Mouse (Mus musculus) urinary bladder, adult 18-20 months (tissue): ENCODE measurements around the gene Sdk1.

ENCODE experiments used
- DNase-seq, 2 experiments: peaks; one replicate each; pipeline ENCODE4 v3.0.0; 2022; ENCODE audit warnings: low spot score in 2 of 2, mixed read lengths in 2 of 2

Gene Sdk1

DNA sequence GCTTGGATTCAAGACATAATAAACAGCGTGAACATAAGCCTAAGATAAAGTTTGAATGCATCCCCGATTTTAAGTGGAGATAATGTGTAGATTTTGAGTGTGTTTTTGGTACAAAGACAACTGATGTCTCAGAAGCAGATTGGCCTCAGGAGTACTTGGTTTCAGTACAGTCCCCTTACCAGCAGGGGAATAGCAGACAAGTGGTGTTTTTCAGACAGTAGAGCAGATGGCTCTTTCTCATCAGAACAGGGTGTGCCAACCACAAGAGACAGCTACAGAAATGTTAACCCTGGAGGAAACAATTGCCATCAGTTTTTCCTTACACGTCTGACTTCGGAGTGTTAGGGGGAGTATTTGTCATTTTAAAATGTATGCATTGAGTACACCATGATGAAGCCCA is 83.6 kb downstream of the Sdk1 start:
- no peak for DNase-seq

DNA sequence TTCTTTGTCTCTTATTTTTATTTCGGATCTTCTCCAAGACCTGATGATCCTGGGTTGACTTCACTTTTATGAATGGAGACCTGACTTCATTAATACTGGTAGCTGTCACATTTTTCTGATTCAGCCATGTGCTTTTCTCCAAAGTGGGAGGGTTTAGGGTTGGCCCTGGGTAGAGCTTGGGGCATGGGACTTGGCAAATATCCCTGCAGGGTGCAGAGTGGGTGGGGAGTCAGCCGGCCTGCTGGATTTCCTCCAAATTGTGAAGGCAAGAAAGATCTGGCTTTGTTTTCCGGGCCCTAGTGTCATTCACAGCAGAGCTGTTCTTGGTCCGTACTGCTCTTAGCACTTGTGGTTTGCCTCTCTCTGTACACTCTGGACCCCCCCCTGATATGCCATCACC is 103.1 kb downstream of the Sdk1 start:
- DNase-seq: no peak

DNA sequence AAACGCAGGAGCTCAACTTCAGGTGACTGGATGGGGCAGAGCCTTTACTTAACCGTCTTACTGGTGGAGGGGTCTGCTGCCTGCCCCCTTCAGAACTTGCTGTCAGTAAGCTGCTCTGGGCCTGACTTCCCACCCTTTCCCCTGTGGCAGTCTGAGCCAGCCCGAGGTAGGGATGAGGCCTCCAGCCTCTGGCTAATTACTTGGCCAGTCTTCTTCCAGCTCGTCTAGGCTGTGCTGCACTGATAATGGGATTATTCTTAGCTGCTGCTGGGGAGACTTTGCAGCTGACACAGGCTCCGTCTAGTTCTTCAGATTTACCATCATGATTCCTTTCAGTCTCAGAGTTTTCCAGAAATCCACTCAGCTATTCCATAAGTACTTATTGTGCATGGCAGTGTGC is 104.2 kb downstream of the Sdk1 start:
- DNase-seq: no peak

DNA sequence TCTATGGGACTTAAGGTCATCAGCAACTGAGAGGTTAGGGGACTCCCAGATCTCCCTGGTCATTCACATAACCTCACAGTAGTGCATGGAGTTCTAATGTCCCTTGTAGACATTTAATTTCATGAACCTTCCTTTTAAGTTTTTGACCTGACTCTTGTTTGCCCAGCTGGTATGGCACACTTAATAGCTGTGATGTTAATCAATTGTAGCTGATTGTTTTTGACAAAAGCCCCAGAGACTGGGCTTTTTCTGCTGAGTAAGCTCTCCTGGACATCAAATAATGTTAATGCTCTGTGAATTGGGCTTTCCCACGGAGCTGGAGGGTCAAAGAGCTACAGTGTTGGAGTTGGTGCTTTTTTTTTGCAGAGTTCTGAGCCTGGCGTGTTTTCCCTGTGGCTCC is 121.4 kb downstream of the Sdk1 start:
- no peak for DNase-seq

DNA sequence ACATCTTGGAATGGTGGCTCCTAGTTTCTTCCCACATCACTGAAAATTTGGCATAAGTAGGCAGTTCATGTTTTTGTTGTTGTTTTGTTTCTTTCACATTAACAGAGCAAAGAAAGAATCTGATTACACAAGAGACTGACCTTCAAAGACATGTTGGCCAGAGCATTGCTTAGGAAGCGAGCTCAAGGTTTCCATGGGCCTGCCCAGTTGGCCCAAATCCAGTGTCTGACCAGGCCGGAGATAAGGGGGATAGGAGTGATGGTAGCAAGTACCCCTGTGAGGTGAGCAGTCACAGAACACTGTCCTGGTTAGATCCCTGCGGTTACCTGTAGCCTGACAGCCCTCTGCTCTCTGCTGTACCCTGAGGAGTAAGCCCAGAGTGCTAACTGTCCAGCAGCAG is 122.7 kb downstream of the Sdk1 start:
- no peak for DNase-seq

DNA sequence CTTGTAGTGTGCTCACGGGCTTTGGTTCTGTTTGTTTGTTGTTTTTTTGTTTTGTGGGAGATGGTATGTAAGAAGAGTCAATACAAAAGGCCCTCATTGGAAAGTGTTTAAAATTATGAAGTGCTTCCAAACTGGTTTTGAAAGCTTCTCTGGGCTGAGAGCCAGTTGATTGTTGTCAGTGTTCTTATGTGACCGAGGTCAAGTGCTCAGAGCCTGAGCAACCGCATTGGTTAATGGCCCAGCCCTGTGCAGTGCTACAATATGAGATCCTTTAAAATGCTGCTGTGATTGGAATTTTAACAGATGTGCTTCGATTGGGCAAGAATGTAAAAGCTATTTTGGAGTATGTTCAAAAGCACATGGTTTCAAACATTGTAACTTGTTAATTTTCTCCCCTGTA is 127.3 kb downstream of the Sdk1 start:
- DNase-seq: peak in 1 of 2 experiments; percentile 28

DNA sequence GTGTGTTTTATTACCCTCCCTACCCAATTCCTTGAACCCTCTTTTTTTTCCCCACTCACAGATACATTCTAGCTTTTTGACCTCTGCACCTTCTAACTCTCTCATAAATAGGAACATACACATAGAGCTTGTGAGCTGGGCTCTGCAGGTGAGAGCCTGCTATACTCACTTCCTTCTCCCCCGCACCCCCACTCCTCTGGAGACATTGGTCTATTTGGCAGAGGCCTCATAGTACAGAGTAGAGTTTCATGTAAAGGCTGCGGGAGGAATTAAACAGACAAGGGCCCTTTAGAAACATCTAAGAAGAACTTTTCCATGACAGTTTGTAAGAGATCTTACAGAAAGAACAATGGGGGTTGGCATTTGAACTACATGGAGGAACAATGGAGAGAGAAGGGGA is 133.5 kb downstream of the Sdk1 start:
- no peak for DNase-seq

DNA sequence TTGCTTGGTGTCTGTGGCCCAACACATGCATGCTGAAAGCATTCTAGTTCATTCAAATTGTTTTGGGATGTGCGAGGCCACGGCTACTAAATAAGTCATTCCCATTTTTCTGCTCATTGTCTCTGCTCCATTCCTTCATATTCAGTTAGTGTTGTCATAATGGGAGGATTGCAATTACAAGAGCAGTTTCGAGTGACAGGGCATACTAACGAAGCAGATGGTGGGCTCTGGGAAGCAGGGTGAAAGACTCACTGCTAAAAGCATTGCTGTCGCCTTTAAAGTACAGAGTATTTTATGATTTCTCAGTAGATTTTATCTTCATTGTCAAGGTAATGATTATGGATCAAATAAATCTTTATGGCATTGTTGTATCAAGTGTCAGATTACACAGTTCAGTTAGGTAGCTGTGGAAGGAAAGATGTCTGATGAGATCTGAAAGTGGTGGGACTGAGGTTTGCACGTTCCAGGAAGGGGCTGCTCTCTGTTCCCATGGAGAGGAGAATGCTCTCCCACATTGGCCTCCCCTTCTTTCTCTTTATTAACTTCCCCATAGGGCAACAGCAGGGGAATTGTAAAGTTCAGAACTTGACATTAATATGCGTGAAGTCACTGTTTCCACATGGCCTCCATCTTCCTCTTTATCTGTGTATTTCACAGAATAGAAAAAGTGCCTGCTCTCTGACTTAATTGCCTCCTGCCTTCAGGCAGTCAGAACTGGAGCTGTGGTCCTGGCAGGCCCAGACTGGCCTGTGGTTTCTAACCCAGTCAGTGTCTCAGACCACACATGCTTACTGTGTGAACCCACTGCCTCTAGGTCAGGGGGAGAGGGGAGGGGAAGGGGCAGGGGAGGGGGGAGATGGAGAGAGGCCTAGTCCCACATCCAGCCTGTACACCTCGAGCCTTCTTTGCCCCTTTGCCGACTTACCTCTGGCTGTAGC is 138.8 kb downstream of the Sdk1 start:
- peak in 1 of 2 experiments; percentile 25 for DNase-seq

DNA sequence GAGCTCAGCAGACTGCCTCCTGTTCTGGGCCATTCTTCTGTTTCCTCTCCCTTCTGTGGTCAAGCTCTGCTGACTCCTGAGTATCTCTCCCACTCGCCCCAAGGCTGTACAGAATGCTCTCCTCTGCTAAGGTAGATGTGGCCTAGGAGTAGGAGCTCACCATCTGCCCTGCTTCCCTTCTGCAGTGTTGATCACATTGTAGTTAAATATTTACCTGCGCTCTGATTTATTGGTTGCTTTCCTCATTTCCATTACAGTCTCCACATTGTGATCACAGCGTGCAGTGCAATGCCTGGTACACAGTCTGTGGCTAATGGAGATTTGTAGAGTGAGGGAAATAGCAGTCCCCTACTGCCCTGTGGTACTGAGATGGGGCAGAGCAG is 139.5 kb downstream of the Sdk1 start:
- DNase-seq: peak; percentile 2 to 4

DNA sequence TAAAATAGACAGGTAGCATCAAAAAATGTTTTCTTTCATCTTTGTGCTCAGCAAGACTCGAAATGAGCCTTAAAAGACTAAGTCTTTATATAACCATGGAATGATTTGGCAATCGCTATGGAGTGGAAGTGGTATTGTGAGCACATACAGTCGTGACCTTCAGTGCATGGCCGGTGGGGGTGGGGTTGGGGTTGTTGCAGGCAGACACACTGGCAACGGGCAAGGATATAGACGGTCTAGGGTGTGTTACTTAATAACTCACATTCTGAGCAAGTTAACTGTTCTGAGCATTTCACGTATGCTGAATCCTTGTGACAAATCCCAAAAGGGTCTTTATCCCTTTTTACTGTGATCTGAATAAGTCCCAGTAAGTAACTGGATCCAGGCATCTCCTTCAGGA is 140.3 kb downstream of the Sdk1 start:
- DNase-seq: no peak

DNA sequence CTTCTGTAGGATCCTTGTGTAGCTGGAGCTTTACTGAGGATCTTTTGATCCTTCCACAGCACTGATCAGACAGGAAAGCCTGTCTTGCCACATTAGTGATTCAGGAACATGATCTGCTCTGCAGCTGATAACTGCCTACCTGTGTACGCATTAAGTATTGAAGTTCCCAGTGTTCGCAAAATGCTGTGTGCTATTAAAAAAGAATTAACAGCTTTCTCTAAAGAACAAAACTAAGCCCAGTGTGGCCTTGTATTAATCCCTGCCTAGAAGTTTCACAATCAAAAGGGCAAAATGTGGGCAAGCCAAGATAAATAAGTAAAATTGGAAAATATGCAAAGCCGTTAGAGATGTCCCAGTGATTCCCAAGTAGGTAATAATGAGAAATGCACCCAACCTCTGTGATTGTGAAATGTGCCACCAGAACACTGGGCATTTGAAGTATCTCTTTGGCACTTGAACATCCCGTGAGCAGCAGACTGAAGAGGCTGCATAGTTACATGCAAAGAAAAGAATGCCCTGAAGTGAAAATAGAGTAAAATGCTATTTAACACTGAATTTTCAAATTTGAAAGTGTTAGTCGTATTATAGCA is 141.1 kb downstream of the Sdk1 start:
- no peak for DNase-seq

DNA sequence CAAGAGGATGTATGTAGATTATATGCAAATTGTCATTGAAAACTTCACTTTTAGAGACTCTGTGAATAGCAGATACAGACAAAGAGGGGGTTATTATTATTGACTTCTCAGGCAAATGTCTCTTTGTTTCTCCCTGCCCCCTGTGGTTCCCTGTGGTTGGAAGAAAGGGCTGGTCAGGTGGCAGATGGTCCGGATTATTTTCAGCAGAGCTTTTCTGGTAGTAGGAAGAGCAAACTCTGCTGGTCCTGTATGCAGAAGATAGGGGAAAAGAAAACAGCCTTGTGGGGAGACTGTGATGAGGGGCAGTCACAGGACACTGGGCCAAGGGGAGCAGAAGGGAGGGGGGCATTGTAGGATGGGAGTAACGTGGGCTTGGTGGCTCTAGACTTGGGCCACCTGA is 147.2 kb downstream of the Sdk1 start:
- no peak for DNase-seq

DNA sequence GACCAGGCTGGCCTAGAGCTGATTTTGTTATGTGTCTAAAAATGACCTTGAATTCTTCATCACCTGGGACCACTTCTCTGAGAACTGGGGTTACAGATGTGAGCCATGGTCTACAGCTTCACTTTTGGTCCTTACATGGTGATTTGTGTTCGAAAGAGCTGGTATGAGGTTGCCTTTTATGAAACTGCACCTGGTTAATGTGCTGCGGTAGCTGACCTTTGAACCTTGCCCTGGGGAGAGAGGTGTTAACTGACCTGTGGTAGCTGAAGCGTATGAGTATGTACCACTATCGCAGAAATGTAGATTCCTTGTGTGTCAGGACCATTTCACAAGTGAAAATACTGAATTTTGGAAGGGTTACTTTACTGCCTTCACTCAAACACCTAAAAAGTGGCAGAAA is 149.3 kb downstream of the Sdk1 start:
- DNase-seq: no peak

DNA sequence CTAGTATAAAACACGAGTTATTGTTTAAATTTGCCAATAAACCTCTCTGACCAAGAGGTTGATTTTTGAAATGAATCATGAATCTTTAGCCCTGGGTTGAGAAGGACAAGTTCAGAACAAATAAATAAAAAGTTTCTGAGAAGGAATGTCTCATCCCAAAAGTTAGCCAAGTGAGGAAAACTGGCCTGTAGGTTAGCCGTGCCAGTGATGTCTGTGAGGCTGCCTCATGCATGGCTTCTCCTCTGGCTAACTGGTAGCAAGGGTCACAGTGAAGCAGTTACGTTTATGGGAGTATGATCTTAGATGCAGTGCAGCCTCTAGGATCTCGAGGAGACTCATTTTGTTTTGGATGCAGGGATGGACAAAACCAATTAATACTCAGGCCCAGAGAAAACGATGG is 149.9 kb downstream of the Sdk1 start:
- DNase-seq: no peak

DNA sequence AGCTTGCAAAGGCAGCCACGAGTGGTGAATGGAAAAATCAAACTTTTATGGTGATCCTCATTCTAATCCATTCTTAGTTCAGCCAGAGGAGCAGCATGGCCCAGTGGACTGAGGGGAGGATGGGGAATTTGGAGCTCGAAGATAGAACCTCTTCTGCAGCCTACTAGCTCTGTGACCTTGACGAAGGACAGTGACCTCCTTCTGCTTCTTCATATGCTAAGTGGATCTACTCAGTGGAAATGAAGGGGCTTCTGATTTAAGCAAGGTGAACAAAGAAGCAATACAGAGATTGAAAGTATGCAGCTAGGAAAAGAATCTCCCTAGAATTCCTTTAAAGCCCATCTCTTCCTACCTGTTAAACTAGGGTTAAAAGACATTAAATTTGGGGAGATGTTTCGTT is 152.6 kb downstream of the Sdk1 start:
- DNase-seq: no peak

DNA sequence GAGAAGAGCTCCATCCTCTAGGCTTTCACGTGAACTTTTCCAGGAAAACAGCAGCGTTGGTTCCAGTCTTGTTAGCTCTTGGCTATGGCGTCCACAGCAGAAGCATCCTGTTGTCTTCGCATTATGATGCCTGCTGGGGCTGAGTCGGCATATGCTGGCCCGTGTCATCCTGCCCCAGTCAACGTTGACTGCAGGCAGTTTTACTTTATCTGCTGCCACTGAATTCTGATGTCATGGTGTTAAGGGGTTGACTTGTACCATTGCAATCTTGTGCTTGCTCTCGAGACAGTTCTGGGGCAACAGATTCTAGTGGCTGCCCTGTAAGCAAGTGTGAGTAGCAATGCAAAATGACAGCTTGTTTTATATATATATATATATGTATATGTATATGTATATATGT is 153.3 kb downstream of the Sdk1 start:
- DNase-seq: no peak

DNA sequence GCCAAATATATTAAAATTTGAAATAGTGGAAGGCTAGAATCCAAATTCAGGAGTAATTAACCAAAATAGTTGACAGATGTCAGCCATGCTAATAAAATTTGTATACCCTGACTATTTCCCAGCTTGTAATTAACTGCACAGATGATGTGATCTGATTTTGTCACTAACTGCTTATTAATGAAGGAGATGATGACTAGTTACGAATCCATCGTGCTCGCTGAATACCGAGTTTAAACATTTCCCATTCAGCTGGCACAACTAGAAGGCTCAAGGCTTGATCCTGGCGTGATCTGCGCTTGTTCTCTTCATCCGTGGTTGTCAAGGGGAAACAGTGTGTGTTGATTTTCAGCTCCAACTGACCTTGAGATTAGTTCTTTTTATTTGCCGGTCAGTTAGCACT is 162.5 kb downstream of the Sdk1 start:
- DNase-seq: no peak

DNA sequence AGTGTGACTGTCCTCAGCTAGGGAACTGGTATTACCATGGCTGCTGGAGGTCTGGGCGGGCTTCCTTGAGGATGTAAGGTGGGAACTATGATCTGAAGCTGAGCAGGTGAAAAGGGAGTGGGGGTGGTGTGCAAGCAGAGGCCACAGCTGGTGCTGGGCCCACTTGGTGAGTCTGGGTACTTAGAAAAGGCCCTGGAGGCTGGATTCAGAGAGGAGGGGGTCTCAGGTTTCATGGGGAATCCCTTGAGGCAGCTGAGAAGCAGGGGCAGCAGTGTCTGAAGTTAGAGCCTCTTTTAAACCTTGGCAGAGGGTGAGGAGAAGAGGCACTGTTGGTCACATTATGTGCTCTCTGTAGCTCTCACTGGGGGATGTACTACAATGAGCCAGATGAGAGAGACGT is 163.4 kb downstream of the Sdk1 start:
- DNase-seq: no peak

DNA sequence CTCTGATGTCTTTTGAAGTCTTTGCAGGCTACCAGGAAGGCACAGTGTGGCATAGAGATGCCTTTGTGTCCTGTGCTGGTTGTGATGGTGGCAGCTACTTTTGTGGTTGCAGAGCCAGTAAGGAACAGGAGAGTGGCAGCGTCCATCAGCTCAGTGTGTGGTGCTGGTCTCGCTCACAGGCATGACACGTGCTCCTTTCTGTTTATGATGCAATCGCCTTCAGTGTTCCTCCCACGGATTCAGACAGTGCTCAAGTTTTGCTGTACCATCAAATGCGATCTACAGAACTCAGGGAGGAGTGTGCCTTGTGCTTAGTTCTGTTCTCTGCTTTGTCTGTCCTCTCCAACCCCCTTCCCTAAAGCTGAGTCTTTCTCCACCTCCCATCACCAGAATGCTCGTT is 165.6 kb downstream of the Sdk1 start:
- DNase-seq: no peak

DNA sequence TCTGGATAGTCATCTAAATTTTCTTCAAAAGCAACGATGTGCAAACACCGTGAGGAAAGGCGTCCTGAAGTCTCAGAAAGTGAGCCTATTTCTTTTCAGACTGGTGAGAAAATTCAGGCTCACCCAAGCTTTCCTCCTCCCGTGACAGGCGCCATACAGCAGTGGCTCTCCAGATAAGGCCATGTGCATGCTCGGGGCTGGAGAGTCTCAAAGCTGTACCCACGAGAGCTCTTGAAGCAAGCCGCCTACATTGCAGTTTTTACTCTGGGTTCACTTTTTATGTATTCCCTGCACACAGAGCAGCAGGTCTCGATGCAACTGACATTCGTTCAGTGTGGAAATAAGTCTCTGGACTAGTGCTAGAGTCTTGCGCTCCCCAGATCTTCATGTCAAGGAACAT is 171.7 kb downstream of the Sdk1 start:
- DNase-seq: no peak

DNA sequence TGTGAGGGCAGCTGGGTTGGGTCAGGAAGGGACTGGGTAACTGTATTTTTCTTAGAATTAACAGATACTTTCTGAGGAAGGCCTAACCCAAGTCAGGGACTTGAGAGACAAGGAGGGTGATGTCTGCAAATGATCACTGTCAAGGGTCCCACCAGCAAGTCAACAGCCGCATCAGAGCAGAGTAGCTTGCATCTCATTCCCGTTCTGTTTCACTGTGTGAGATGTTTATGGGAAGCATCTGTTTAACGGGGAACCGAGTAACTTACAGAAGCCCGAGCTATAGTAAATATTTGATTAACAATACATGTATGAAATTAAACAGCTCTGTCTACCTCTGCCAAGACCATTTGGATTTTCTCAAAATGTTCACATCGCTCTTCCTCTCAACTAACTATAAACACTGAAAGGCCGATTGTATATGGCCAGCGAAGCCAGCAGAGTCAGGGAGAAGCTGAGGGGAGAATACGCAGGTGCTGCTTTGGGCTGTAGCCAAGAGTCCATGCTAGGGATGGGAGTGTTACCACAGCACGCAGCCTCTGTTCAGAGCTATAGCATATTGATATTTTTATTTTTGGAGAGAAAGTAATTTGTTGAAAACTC is 174.5 kb downstream of the Sdk1 start:
- DNase-seq: no peak

DNA sequence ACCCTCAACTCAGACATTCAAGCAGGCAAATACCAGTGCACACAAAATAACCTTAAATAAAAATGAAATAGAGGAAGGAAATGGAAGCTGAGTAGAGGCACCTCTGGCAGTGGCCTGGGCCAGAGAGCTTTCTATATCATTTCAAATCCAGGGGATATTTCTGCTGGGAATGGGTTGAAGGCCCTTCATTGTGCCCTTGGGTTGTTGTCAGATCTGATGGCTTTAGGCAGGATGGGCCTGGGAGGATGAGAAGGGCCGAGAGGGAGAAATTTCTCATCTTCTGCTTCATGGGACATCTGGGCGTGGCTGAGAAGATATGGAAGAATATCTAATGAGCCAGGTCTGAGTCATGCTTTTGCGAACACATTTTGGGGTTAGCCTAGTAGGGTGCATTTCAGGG is 186.8 kb downstream of the Sdk1 start:
- no peak for DNase-seq

DNA sequence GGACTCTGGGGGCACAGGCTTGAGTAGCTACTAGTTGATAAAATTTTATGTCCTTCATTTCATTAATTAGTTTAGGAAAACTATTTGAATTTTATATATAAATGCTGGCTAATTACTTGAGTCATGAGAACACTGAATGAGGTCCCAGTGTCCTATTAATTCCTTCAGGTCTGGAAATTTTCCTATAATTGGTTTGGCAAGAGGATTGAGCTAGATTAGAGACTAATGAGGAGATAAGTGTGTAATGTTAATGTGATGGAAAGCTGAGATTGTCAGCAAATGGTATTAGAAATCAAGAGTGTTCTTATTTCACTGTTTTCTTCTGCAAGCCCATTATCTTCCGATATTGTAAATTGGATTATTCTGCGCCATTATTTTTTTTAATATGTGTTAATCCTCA is 192.0 kb downstream of the Sdk1 start:
- DNase-seq: no peak
